Mouse (Mus musculus) liver, embryonic 14.5 days (tissue): ENCODE results near the gene Tex2. TPM values are rescaled to one million over a fixed set of nuclear protein-coding genes. Genes with fewer than 3 reads are reported as not detected.

Experiments used
- ATAC-seq: fragments of 200-750 bp; cut with Nextera tagmentation; 2 replicates; pipeline ENCODE4 v1.8.0; 2017; ENCODE audit warnings: moderate number of reproducible peaks, mild to moderate bottlenecking, moderate library complexity; ENCODE audit not compliant: insufficient read depth
- DNase-seq, 3 experiments: peaks; one replicate each; pipeline ENCODE4 v3.0.0-alpha.2; 2012 to 2013; ENCODE audit warnings: low read depth in 3 of 3, low spot score in 3 of 3
- H3K27ac ChIP-seq: fragments of 300-500 bp; sonication (generic); 2 replicates; pipeline ENCODE4 v1.5.1; 2014; ENCODE audit warnings: moderate library complexity, mild to moderate bottlenecking, control low read depth, inconsistent platforms
- H3K27me3 ChIP-seq: fragments of 300-500 bp; sonication (generic); 2 replicates; pipeline ENCODE4 v1.6.1; 2014; ENCODE audit warnings: mild to moderate bottlenecking, low read length, moderate library complexity; ENCODE audit not compliant: control insufficient read depth, insufficient read depth
- H3K36me3 ChIP-seq: fragments of 300-500 bp; sonication (generic); replicated peaks from 2 replicates; pipeline ENCODE4 v1.6.1; 2014; ENCODE audit warnings: low read depth; ENCODE audit not compliant: control insufficient read depth, insufficient read depth
- H3K4me1 ChIP-seq, 2 experiments: fragments of 200-500 bp in 1 of 2; fragments of 300-500 bp in 1 of 2; sonication (generic) in 1 of 2; replicated peaks; 2 replicates each; pipeline ENCODE4 v1.6.1; 2012 to 2014; ENCODE audit warnings: antibody characterized with exemption in 1 of 2, inconsistent platforms in 1 of 2, low read length in 1 of 2; ENCODE audit not compliant: control insufficient read depth in 2 of 2, insufficient read depth in 2 of 2
- H3K4me2 ChIP-seq: fragments of 300-500 bp; sonication (generic); 2 replicates; pipeline ENCODE4 v1.6.1; 2014; ENCODE audit warnings: low read depth, mild to moderate bottlenecking, control low read depth, moderate library complexity
- H3K4me3 ChIP-seq, 2 experiments: fragments of 200-500 bp in 1 of 2; fragments of 300-500 bp in 1 of 2; sonication (generic) in 1 of 2; 2 replicates each; pipeline ENCODE4 v1.5.1; 2012 to 2014; ENCODE audit warnings: low read depth in 2 of 2, low read length in 2 of 2, mild to moderate bottlenecking in 2 of 2, control low read depth in 1 of 2, inconsistent platforms in 1 of 2, moderate library complexity in 1 of 2; ENCODE audit not compliant: insufficient read depth in 1 of 2
- H3K9ac ChIP-seq: fragments of 300-500 bp; sonication (generic); replicated peaks from 2 replicates; pipeline ENCODE4 v1.6.1; 2014; ENCODE audit warnings: mild to moderate bottlenecking, control low read depth, moderate library complexity
- H3K9me3 ChIP-seq: fragments of 300-500 bp; sonication (generic); 2 replicates; pipeline ENCODE4 v1.6.1; 2016; ENCODE audit warnings: low read length, mixed read lengths; ENCODE audit not compliant: control insufficient read depth
- CTCF ChIP-seq: IDR thresholded peaks from 2 replicates; pipeline ENCODE4 v1.5.1; 2016; ENCODE audit warnings: antibody characterized with exemption, low read depth, control low read depth
- EP300 ChIP-seq: IDR thresholded peaks from 2 replicates; pipeline ENCODE4 v1.6.1; 2016; ENCODE audit warnings: antibody characterized with exemption, low read depth
- WGBS: fragments of 180-500 bp; shearing (Covaris S2); extraction: QIAGEN DNeasy Blood & Tissue Kit; methylation state at CpG from one replicate; pipeline ENCODE4 v1.1.7; 2014; ENCODE audit not compliant: insufficient replicate concordance; 5-methylcytosine and 5-hydroxymethylcytosine counted together
- polyA plus RNA-seq, 2 experiments: library from polyadenylated mRNA; depleted of rRNA in 1 of 2; stranded (reverse) in 1 of 2; unstranded in 1 of 2; fragments of >200 nt; fragmentation: Nextera tagmentation in 1 of 2; extraction: Ambion mirVana in 1 of 2; gene quantifications; 2 replicates each; pipeline versions ENCODE4 v1.2.1 to v1.2.3; 2012 to 2014

Gene Tex2
- polyA plus RNA-seq, 2 experiments, result 5.9 to 7.9 TPM

DNA sequence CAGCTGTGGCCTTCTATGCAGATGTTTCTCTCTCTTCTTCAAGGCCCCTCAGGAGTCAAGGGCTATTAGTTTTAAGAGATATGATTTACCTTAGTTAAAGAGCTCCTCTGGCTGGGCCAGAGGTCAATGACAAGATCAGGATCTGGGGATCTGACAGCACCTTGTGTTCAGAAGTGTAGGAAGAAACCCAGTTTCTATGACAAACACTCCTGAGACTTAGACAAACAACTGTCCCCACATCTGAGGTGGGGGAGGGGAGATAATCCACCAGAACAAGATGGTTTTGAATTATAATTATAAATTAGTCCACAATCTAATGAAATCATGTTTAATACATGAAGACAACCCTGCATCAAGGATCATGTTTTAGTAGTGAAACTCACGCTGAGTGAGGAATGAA, 134.5 kb downstream of the Tex2 start:
- H3K27me3 ChIP-seq, result no peaks in the 10 kb centered on the region
- H3K4me2 ChIP-seq, result no peak overlapping the region
- ATAC-seq (no peak), DNase-seq (no peak)
- no peaks in the 10 kb centered on the region for H3K9me3 ChIP-seq
- TF ChIP-seq CTCF (no peak), EP300 (no peak)
- WGBS, result 58% methylated on average over 1 of the region's 1 CpGs
- peaks cover 11 to 21% of the 10 kb centered on the region in 2 experiments; a peak in 3 of 4 replicates for H3K4me1 ChIP-seq
- no peak overlapping the region for H3K9ac ChIP-seq
- H3K36me3 ChIP-seq, result no peaks in the 10 kb centered on the region
- H3K4me3 ChIP-seq, result no peak overlapping the region
- no peak overlapping the region for H3K27ac ChIP-seq

- no peak for TF ChIP-seq CTCF
- no peak for TF ChIP-seq EP300
- no peak for DNase-seq
- WGBS, result 62% methylated on average over 4 of the region's 4 CpGs
- no peak for ATAC-seq
- Histone ChIP-seq H3K36me3 (no peaks in the 10 kb centered on the region), H3K9me3 (no peaks in the 10 kb centered on the region), H3K27ac (no peak overlapping the region), H3K27me3 (no peaks in the 10 kb centered on the region), H3K4me2 (no peak overlapping the region), H3K4me1 (peaks cover 11 to 20% of the 10 kb centered on the region in 2 experiments; a peak in 3 of 4 replicates), H3K9ac (no peak overlapping the region), H3K4me3 (no peak overlapping the region)
These were observed 135.6 kb downstream of the Tex2 start for GRCm38 (mm10) chr11:106477505-106478160.

GRCm38 (mm10) chr11:106475309-106475708, 137.9 kb downstream of the Tex2 start:
- Histone ChIP-seq H3K4me1 (peaks cover 8 to 23% of the 10 kb centered on the region in 2 experiments; a peak in 3 of 4 replicates), H3K4me2 (no peak overlapping the region), H3K27me3 (no peaks in the 10 kb centered on the region), H3K36me3 (no peaks in the 10 kb centered on the region), H3K4me3 (no peak overlapping the region), H3K27ac (no peak overlapping the region), H3K9ac (no peak overlapping the region), H3K9me3 (no peaks in the 10 kb centered on the region)
- TF ChIP-seq EP300 (no peak), CTCF (no peak)
- 26% methylated on average over 1 of the region's 1 CpGs for WGBS
- ATAC-seq, result no peak
- DNase-seq, result no peak

DNA sequence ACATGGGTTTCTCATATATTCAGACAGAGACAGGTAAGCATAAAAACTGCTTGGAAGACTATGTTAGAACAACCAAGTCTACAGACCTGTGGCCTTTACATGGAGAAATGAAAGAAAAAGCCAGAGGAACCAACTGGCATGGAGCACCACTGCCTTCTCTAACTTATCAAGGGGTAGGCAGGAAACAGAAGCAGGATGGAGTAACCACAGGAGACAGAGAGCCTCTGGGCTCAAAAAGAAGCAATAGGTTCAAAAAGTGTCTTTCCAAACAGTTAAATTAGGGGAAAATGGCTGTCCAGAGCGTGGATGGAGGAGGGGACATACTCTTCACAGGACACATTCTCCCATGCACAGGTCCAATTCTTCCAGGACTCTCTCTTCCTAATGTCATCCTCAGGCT, 141.6 kb downstream of the Tex2 start:
- no peak overlapping the region for H3K4me2 ChIP-seq
- no peak overlapping the region for H3K9ac ChIP-seq
- no peaks in the 10 kb centered on the region for H3K36me3 ChIP-seq
- peaks cover 7 to 21% of the 10 kb centered on the region in 2 experiments; a peak in 3 of 4 replicates for H3K4me1 ChIP-seq
- no peak overlapping the region for H3K4me3 ChIP-seq
- TF ChIP-seq CTCF (no peak), EP300 (no peak)
- no peak for ATAC-seq
- H3K9me3 ChIP-seq, result no peaks in the 10 kb centered on the region
- no peak overlapping the region for H3K27ac ChIP-seq
- no peaks in the 10 kb centered on the region for H3K27me3 ChIP-seq
- 37% methylated on average over 1 of the region's 1 CpGs for WGBS
- no peak for DNase-seq

GRCm38 (mm10) chr11:106468509-106468908, 144.7 kb downstream of the Tex2 start:
- H3K9ac ChIP-seq, result 0 out of 2 replicates have a peak overlapping the region, but pooled peaks have one; percentile 9
- H3K4me1 ChIP-seq, result peaks cover 7 to 20% of the 10 kb centered on the region in 2 experiments; a peak in 3 of 4 replicates
- H3K4me3 ChIP-seq, result no peak overlapping the region
- no peak overlapping the region for H3K27ac ChIP-seq
- TF ChIP-seq CTCF, result no peak
- peak; percentile 17; the same call in 1 of the 2 replicates for TF ChIP-seq EP300
- H3K36me3 ChIP-seq, result no peaks in the 10 kb centered on the region
- DNase-seq, result no peak
- H3K27me3 ChIP-seq, result no peaks in the 10 kb centered on the region
- H3K4me2 ChIP-seq, result peak overlapping the region; percentile 8; the same call in 1 of the 2 replicates
- peak; percentile 35; the same call in 1 of the 2 replicates for ATAC-seq
- no peaks in the 10 kb centered on the region for H3K9me3 ChIP-seq
- WGBS, result 13% methylated on average over 1 of the region's 1 CpGs
